In the genomic region with DNA sequence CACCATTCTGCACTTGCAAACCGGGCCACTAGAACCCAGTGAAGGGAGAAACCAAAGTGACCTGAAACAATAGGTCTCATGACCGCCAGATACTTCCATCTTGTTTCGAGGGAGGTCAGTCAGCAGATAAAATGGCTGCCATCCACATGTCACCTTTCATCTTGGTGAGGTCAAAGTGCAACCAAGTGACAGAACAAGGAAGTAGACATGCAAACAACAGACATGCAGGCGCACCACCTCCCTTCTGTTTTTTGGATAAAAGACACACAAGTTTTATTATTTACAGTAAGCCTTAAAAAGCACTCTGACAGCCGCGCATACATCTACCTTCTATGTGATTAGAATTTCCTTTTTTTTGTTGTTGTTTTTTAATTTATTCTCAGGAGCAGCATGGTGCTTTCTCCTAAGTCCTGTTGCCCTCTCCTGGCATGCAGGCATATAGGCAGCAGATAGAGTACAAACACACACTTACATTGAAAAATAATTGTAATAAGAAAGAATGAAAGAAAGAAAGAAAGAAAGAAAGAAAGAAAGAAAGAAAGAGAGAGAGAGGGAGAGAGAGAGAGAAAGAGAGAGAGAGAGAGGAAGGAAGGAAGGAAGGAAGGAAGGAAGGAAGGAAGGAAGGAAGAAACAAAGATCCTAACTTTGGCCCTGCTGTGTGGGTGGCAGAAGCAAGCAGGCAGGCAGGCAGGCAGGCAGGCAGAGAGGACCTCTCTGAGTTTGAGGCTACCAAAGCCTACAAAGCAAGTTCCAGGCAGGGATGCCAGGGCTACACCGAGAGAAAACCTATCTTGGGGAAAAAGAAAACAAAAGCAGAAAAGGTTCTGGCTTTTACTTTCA, we compare ENCODE assay signal across 8 mouse cellular contexts.
DNase-seq lines count a peak whose midpoint lies in the region; ATAC-seq and TF ChIP-seq lines count a peak whose summit lies in the region.
"Not testable (repeated sequence)": the region's sequence is repeated elsewhere in the genome, so short reads cannot be mapped to it uniquely, and the experiment has no call there.

No protein-coding gene starts in this region.

- H3K36me3 ChIP-seq in G1E (replicated peaks); forebrain, embryonic 12.5 days (replicated peaks); heart, postnatal 0 days (replicated peaks; ENCODE audit: control insufficient read depth, insufficient read depth, low read length); kidney, embryonic 14.5 days (ENCODE audit: control insufficient read depth, insufficient read depth, low read length); liver, embryonic 15.5 days (replicated peaks); midbrain, embryonic 16.5 days (ENCODE audit: control insufficient read depth, insufficient read depth, low read length); stomach, embryonic 16.5 days (ENCODE audit: control insufficient read depth, insufficient read depth, low read length): not testable (repeated sequence)

- ATAC-seq in G1E (ENCODE audit: extremely low read depth, insufficient number of reproducible peaks, low FRiP score, poor library complexity, severe bottlenecking), result peak; percentile 91
- peak; percentile 89 for ATAC-seq in cerebellum, adult (ENCODE audit: insufficient number of reproducible peaks, low FRiP score, low TSS enrichment)
- ATAC-seq in forebrain, embryonic 12.5 days (ENCODE audit: low FRiP score), result peak; percentile 90
- peak; percentile 84 for ATAC-seq in heart, postnatal 0 days (ENCODE audit: insufficient read depth, low read depth)
- ATAC-seq in kidney, embryonic 14.5 days (ENCODE audit: low FRiP score, low TSS enrichment), result peak; percentile 97
- peak; percentile 89 for ATAC-seq in liver, embryonic 15.5 days (ENCODE audit: insufficient read depth)
- peak; percentile 84 for ATAC-seq in midbrain, embryonic 16.5 days
- peak; percentile 88 for ATAC-seq in stomach, embryonic 16.5 days (ENCODE audit: insufficient read depth, low FRiP score)

- WGBS in forebrain, embryonic 12.5 days, result 74% methylated on average over 7 of the region's 7 CpGs
- 70% methylated on average over 6 of the region's 7 CpGs for WGBS in heart, postnatal 0 days
- WGBS in kidney, embryonic 14.5 days, result 79% methylated on average over 6 of the region's 7 CpGs
- 52% methylated on average over 6 of the region's 7 CpGs for WGBS in liver, embryonic 15.5 days (ENCODE audit: insufficient replicate concordance)
- 83% methylated on average over 6 of the region's 7 CpGs for WGBS in midbrain, embryonic 16.5 days
- WGBS in stomach, embryonic 16.5 days, result 73% methylated on average over 6 of the region's 7 CpGs

- H3K4me2 ChIP-seq in forebrain, embryonic 12.5 days; heart, postnatal 0 days (ENCODE audit: low read depth, low read length); kidney, embryonic 14.5 days (replicated peaks; ENCODE audit: low read depth, low read length); liver, embryonic 15.5 days; midbrain, embryonic 16.5 days (ENCODE audit: low read length); stomach, embryonic 16.5 days (ENCODE audit: low read depth, low read length): not testable (repeated sequence)

- TF ChIP-seq EP300 in heart, postnatal 0 days (IDR thresholded peaks at IDR 0.05; ENCODE audit: low read depth), result not testable (repeated sequence)

- not testable (repeated sequence) for TF ChIP-seq CTCF in G1E (IDR thresholded peaks at IDR 0.05; ENCODE audit: low read depth, low read length); heart, postnatal 0 days (IDR thresholded peaks at IDR 0.05; ENCODE audit: low read depth)

- DNase-seq in G1E (ENCODE audit: low spot score), result not testable (repeated sequence)
- DNase-seq in heart, postnatal 0 days (ENCODE audit: low spot score), result peak; percentile 84

- not testable (repeated sequence) for H3K27me3 ChIP-seq in G1E (ENCODE audit: insufficient read depth, low read length); forebrain, embryonic 12.5 days; heart, postnatal 0 days (ENCODE audit: control insufficient read depth, insufficient read depth, low read length); kidney, embryonic 14.5 days (ENCODE audit: control insufficient read depth, insufficient read depth, low read length); liver, embryonic 15.5 days; midbrain, embryonic 16.5 days (ENCODE audit: control insufficient read depth, insufficient read depth, low read depth, low read length); stomach, embryonic 16.5 days (ENCODE audit: control insufficient read depth, insufficient read depth, low read length)

- H3K4me3 ChIP-seq in G1E (ENCODE audit: low read depth, low read length); forebrain, embryonic 12.5 days (replicated peaks); heart, postnatal 0 days (ENCODE audit: low read depth, low read length); kidney, embryonic 14.5 days (ENCODE audit: low read length); liver, embryonic 15.5 days (replicated peaks); midbrain, embryonic 16.5 days (ENCODE audit: low read depth, low read length); stomach, embryonic 16.5 days (replicated peaks; ENCODE audit: low read length): not testable (repeated sequence)

- not testable (repeated sequence) for H3K9me3 ChIP-seq in G1E (replicated peaks); forebrain, embryonic 12.5 days; heart, postnatal 0 days (replicated peaks; ENCODE audit: control insufficient read depth, low read length); kidney, embryonic 14.5 days (ENCODE audit: control insufficient read depth, low read length); liver, embryonic 15.5 days (replicated peaks); midbrain, embryonic 16.5 days (replicated peaks; ENCODE audit: control insufficient read depth, low read length, poor library complexity, severe bottlenecking); stomach, embryonic 16.5 days (replicated peaks; ENCODE audit: control insufficient read depth, low read length)

- not testable (repeated sequence) for H3K27ac ChIP-seq in forebrain, embryonic 12.5 days; heart, postnatal 0 days (ENCODE audit: low read depth); kidney, embryonic 14.5 days (ENCODE audit: low read depth, low read length); liver, embryonic 15.5 days (replicated peaks); midbrain, embryonic 16.5 days (ENCODE audit: low read length); stomach, embryonic 16.5 days (ENCODE audit: low read length)

- H3K9ac ChIP-seq in forebrain, embryonic 12.5 days; heart, postnatal 0 days (replicated peaks; ENCODE audit: low read depth, low read length); kidney, embryonic 14.5 days (ENCODE audit: low read depth, low read length); liver, embryonic 15.5 days; midbrain, embryonic 16.5 days (ENCODE audit: low read depth, low read length); stomach, embryonic 16.5 days (ENCODE audit: low read length): not testable (repeated sequence)

- H3K4me1 ChIP-seq in G1E (ENCODE audit: insufficient read depth, low read depth, low read length); forebrain, embryonic 12.5 days; heart, postnatal 0 days (ENCODE audit: control insufficient read depth, insufficient read depth); kidney, embryonic 14.5 days (ENCODE audit: control insufficient read depth, insufficient read depth, low read length); liver, embryonic 15.5 days (replicated peaks); midbrain, embryonic 16.5 days (ENCODE audit: control insufficient read depth, insufficient read depth, low read length); stomach, embryonic 16.5 days (ENCODE audit: control insufficient read depth, insufficient read depth, low read length): not testable (repeated sequence)
